Mouse (Mus musculus) heart, adult 9 months (tissue): ENCODE measurements at regions not wholly inside any gene's neighbourhood (a gene's known extent, or its start where the extent isn't known, plus 50 kb on each side); places are given as distances from the start of the nearest gene placed in this dataset.

ENCODE experiments used
- DNase-seq, 2 experiments: peaks; one replicate each; pipeline ENCODE4 v3.0.0; 2022; ENCODE audit warnings: low spot score in 2 of 2

DNA sequence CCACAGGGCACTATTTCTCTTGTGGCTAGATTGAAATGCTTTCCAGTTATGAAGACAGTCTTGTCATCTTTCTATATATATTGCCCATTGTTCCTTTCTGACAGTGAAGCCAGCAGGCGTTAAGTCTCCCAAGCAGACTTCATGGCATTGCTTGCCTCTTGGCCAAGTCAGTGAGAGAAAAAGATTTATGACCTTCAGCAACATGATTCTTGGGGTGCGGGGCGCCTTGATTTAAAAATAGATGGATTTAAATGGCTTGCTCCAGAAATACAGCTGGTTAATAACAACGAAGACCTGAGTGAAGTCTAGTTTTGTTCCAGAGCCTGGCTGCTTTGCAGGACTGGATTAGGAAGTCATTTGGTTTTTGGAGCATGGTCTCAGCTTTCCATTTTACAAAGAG is 475.2 kb upstream of the Gm26657 start:
- DNase-seq = no peak

- DNase-seq = peak; percentile 56
Measured at GRCm38 (mm10) chr4:56263822-56264221, 476.0 kb upstream of the Gm26657 start.

GRCm38 (mm10) chr4:56262589-56262988 is 477.3 kb upstream of the Gm26657 start:
- DNase-seq = no peak

DNA sequence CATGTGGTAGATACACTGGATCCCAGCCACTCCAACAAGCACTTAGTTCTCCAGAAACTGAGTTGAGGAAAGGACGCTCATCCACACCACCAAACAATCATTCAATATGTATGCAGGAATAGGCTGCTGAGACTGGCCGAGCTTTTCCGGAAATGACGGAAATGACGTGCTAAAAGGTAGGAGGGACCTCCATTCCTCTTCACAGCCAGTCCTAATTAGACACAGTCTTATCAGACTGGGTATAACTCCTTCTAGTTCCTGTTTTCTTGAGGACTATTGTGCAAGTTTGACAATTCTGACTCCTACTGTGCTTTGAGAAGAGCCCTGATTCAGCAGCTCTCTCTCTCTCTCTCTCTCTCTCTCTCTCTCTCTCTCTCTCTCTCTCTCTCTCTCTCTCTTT is 477.9 kb upstream of the Gm26657 start:
- no peak for DNase-seq

- DNase-seq = no peak
Measured at GRCm38 (mm10) chr4:56252375-56252774, 487.5 kb upstream of the Gm26657 start.

DNA sequence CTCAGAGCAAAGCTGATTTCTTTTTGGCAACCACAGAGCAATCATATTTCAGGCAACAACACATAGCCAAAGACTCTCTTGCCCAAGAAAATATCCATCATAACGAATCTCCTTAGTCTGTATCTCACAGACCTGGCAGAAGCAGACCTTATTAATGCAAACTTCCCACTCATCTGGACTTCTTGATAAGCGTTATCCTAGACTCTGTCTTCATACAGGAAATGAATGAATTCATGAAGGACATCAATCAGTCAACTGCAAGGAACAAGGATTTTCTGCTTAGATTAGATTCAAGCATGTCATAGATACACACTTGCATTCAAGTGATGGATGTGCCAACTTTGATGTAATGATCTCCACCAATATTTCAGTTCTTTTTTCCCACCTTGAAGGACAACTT is 488.1 kb upstream of the Gm26657 start:
- no peak for DNase-seq

DNA sequence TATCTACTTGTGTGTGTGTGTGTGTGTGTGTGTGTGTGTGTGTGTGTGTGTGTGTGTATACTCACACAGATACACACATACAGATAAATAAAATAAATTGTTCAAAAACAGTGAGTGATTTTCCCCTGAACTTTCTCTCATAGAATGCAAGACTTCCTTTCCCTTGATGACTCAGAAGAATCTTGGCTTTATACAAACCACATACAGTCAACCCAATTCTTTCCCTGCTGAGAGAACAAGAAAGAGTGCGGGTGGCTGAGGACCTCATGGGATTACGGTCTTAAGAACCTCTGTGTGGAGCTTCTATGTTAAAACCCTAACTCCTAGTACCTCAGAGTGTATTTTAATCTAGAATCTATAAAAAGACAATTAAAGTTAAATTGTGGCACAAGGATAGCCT is 489.3 kb upstream of the Gm26657 start:
- DNase-seq = no peak

DNA sequence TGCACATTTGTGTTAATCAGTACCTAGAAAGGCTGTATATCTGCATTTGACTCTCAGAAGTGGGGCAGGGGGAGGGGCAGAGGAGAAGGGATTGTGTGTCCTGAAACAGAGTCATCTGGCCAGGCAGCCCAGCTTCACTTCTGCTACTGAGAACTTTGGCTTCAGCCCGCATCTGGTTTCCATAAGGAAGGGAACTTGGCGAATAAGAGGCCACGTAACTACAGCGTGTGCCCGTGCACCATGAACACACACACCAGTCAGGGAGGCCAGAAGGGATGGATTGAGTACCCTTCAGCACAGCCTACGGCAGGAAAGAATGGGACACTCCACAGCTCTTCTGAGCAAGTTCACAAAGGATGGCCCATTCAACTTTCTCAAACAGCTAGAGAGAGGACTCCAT is 496.0 kb upstream of the Gm26657 start:
- no peak for DNase-seq

- no peak for DNase-seq
Measured at GRCm38 (mm10) chr4:56238496-56239488, 501.1 kb upstream of the Gm26657 start.

- no peak for DNase-seq
Measured at GRCm38 (mm10) chr4:56231414-56231813, 508.5 kb upstream of the Gm26657 start.

DNA sequence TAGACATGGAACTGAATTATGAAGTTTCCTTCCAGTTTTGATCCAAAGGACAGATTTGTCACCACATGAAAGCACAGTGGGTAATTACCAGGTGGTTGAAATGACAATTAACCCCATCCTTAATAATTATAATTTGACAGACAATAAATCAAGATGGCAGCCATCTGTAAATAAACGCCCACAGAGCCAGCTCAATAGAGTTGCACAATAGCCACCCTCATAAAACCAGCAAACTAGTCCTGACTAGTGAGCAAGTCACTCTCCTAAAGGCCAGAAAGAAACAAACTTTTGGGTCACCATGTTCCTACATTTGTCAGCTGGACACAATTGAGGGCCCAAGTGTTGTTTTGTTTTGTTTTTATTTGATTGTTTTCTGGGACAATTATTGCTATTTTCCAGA is 509.4 kb upstream of the Gm26657 start:
- no peak for DNase-seq

GRCm38 (mm10) chr4:56226493-56226892 is 513.4 kb upstream of the Gm26657 start:
- no peak for DNase-seq

- peak; percentile 14 to 15 for DNase-seq
Measured at GRCm38 (mm10) chr4:56224542-56224941, 515.3 kb upstream of the Gm26657 start.

DNA sequence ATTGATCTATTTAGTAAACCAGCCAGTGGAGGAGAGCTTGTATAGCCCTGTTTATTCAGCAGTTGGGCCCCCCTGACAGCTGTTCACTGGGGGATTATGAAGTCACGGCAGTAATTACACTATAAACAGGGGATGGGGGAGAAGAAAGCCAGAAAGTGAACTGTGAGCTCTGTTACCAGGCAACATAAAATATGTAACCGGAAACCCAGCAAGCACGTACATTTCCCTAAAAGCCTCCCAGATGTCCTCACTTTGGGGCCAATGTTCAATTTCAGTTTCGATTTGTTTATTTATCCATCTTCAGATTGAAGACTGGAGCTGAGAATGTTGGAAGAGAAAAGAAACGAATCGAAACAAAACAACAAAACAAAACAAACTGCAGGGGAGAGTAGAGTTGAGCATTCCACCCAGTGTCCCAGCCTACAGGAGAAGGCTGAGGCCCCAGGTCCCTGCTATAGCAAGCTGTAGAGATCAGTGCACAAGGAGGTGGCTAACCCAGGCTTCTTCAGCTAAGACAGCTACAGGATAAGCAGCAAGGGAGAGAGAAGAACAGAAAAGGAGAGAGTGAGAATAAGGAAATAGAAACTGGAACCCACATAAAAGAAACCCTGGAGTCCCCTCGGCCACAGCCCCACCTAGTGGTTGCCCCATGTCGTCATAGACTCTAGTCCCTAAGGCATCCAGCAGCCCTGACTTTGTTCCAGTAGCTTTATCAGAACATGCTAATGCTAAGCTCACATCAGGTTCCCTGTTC is 517.7 kb upstream of the Gm26657 start:
- DNase-seq = peak; percentile 55 to 68

DNA sequence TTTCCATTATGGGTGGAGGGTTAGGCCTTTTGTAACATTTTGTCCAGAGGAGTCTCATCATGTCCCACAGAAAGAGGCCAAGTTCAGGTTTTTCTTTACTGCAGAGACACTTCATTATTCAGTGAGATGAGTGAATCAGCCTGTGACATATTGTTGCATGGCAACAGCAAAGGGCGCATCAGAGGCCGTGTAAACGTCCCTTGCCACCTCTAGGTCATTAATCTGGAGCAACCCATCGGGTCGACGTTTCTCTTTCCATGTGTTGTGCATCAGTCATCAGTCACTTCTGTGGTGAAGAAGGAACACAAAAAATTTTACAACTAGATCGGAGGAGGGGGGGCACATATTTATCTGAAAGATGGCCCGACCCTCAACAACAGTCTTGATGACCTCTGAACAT is 519.3 kb upstream of the Gm26657 start:
- DNase-seq = no peak

- no peak for DNase-seq
Measured at GRCm38 (mm10) chr4:56209499-56209898, 530.4 kb upstream of the Gm26657 start.

GRCm38 (mm10) chr4:56207726-56208125 is 532.1 kb upstream of the Gm26657 start:
- DNase-seq = no peak

GRCm38 (mm10) chr4:56205069-56205468 is 534.8 kb upstream of the Gm26657 start:
- no peak for DNase-seq

DNA sequence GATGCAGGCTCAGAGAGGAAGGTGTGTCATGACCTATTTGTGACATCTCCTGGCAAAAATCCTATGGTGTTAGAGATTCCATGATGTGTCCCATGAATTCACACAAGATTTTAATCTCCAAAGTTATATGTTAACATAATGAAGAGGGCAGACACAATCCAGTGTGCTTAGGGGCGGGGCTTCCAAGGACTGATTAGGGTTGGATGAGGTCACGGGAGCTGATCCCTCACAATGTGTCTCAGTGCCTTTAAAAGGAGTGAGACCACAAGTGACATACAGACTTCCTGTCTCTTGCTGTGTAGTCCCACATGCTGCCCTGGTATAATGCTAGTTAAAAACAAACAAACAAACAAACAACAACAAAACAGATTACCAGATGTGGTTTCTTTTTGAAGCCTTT is 546.5 kb upstream of the Gm26657 start:
- no peak for DNase-seq

- DNase-seq = no peak
Measured at GRCm38 (mm10) chr4:56192516-56192915, 547.4 kb upstream of the Gm26657 start.

DNA sequence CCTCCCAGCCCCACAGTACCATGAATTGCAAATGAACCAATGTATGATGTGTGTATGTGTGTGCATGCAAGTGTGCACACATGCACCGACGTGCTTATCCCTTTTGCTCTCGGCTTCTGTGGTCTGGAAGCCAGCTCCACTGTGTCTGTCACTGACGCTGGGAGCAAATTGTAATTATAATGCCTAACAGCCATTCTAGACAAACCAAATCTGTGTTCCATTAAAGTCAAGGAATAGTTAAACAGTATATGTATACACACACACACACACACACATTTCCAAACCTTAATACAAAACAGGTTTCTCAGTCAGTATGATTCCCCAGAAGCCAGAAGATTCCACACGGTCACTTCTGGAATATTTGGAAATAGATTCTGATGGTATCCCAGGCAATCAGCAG is 560.3 kb upstream of the Gm26657 start:
- DNase-seq = no peak

DNA sequence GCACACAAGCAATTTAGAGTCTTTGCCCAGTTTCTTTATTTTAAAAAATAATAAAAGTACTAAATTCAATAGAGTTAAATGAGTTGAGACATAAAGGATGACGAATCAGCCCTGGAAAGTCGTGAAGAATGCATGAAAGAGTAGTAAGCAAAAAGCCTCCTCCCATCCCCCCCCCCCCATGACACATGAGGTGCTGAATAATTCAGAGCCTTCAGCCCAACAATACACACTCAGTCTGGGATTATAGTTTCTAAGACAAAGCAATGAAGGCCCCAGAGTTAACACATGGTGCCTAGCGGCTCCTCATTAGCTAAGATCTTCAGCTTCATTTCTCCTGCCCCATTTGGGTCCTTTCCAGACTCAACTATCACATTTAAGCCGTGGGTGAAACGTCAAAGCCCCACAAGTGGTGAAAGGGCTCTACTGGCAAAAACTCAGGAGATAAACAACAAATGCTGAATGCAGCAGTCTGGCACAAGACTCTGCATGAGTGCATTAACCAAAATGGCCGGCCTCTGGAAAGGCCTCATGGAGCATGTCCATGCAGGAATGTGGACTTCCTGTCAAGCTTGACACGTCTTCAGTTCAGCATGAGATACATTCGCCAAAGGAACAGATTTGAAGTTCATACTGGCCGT is 560.9 kb upstream of the Gm26657 start:
- DNase-seq = no peak

GRCm38 (mm10) chr4:56161257-56161594 is 578.6 kb upstream of the Gm26657 start:
- DNase-seq = no peak
